Mouse (Mus musculus) liver, adult 10 weeks (tissue): ENCODE measurements around the gene Dmrtb1. TPM values are rescaled to one million over a fixed set of nuclear protein-coding genes. Genes with fewer than 3 reads are reported as not detected.

Source experiments
- polyA plus RNA-seq: library from polyadenylated mRNA; stranded (reverse); fragments of 350-450 nt; fragmentation: Illumina TruSeq; extraction: RNeasy Lipid Tissue Mini Kit (QIAGEN cat#74804); gene quantifications from one replicate; pipeline ENCODE4 v1.2.3, GENCODE M21; 2014; ENCODE audit warnings: low read depth, low replicate concordance

Gene Dmrtb1
- polyA plus RNA-seq, result not detected

GRCm38 (mm10) chr4:107684130-107684529, at the start of gene Dmrtb1:
TSS of gene Dmrtb1 (minus strand) at chr4:107684230.

Other genes starting within 250 kb of the Dmrtb1 start
- gene Glis1, start 249.6 kb downstream of the Dmrtb1 start, polyA plus RNA-seq, result not detected
- not detected for gene Lrp8, start 118.0 kb upstream of the Dmrtb1 start, polyA plus RNA-seq
- gene Magoh, start 195.5 kb upstream of the Dmrtb1 start, polyA plus RNA-seq, result 66.7 TPM
- gene 0610037L13Rik, start 205.6 kb upstream of the Dmrtb1 start, polyA plus RNA-seq, result 13.8 TPM
- gene Cpt2, start 239.4 kb upstream of the Dmrtb1 start, polyA plus RNA-seq, result 273 TPM